Mouse (Mus musculus): Measurements from ENCODE around the gene Rtn1.

The Rtn1 gene

GRCm38 (mm10) chr12:72279129-72279875, 129.6 kb downstream of the Rtn1 start:
- no peak for ATAC-seq (ENCODE audit: low TSS enrichment)

- ATAC-seq (ENCODE audit: low TSS enrichment) = no peak
Observed at GRCm38 (mm10) chr12:72273721-72274414, 135.0 kb downstream of the Rtn1 start.

- ATAC-seq (ENCODE audit: low TSS enrichment) = no peak
Observed at GRCm38 (mm10) chr12:72267614-72268013, 141.2 kb downstream of the Rtn1 start.

GRCm38 (mm10) chr12:72265261-72266228, 143.3 kb downstream of the Rtn1 start:
- peak; percentile 41 for ATAC-seq (ENCODE audit: low TSS enrichment)

- ATAC-seq (ENCODE audit: low TSS enrichment) = peak; percentile 94
Observed at GRCm38 (mm10) chr12:72263213-72264103, 145.4 kb downstream of the Rtn1 start.

GRCm38 (mm10) chr12:72257000-72257399, 151.9 kb downstream of the Rtn1 start:
- ATAC-seq (ENCODE audit: low TSS enrichment) = peak; percentile 85

- ATAC-seq (ENCODE audit: low TSS enrichment) = no peak
Observed at GRCm38 (mm10) chr12:72253040-72253439, 155.8 kb downstream of the Rtn1 start.

- ATAC-seq (ENCODE audit: low TSS enrichment) = no peak
Observed at GRCm38 (mm10) chr12:72251890-72252445, 156.9 kb downstream of the Rtn1 start.

GRCm38 (mm10) chr12:72244951-72245350, 163.9 kb downstream of the Rtn1 start:
- no peak for ATAC-seq (ENCODE audit: low TSS enrichment)

GRCm38 (mm10) chr12:72242807-72243206, 166.0 kb downstream of the Rtn1 start:
- ATAC-seq (ENCODE audit: low TSS enrichment) = no peak

GRCm38 (mm10) chr12:72240506-72240905, 168.3 kb downstream of the Rtn1 start:
- no peak for ATAC-seq (ENCODE audit: low TSS enrichment)

GRCm38 (mm10) chr12:72239230-72239894, 169.5 kb downstream of the Rtn1 start:
- peak; percentile 53 for ATAC-seq (ENCODE audit: low TSS enrichment)

- no peak for ATAC-seq (ENCODE audit: low TSS enrichment)
Observed at GRCm38 (mm10) chr12:72237251-72237650, 171.6 kb downstream of the Rtn1 start.

- peak; percentile 74 for ATAC-seq (ENCODE audit: low TSS enrichment)
Observed at GRCm38 (mm10) chr12:72236564-72237011, 172.3 kb downstream of the Rtn1 start.

GRCm38 (mm10) chr12:72235621-72236351, 173.1 kb downstream of the Rtn1 start:
- ATAC-seq (ENCODE audit: low TSS enrichment) = no peak

GRCm38 (mm10) chr12:72234966-72235365, 173.9 kb downstream of the Rtn1 start:
- ATAC-seq (ENCODE audit: low TSS enrichment) = no peak

- no peak for ATAC-seq (ENCODE audit: low TSS enrichment)
Observed at GRCm38 (mm10) chr12:72234151-72234550, 174.7 kb downstream of the Rtn1 start.

GRCm38 (mm10) chr12:72232826-72233790, 175.7 kb downstream of the Rtn1 start:
- ATAC-seq (ENCODE audit: low TSS enrichment) = no peak
